Mouse (Mus musculus) forebrain, embryonic 13.5 days (tissue): ENCODE results near the gene Dusp10. TPM values are rescaled to one million over a fixed set of nuclear protein-coding genes. Genes with fewer than 3 reads are reported as not detected.

Experiments
- ATAC-seq: fragments of 200-750 bp; cut with Nextera tagmentation; 2 replicates; pipeline ENCODE4 v1.8.0; 2017
- H3K27ac ChIP-seq: fragments of 300-500 bp; sonication (generic); 2 replicates; pipeline ENCODE4 v1.5.1; 2015; ENCODE audit warnings: inconsistent platforms, mild to moderate bottlenecking, moderate library complexity
- H3K27me3 ChIP-seq: fragments of 300-500 bp; sonication (generic); 2 replicates; pipeline ENCODE4 v1.6.1; 2015; ENCODE audit warnings: mild to moderate bottlenecking, inconsistent platforms
- H3K36me3 ChIP-seq: fragments of 300-500 bp; sonication (generic); 2 replicates; pipeline ENCODE4 v1.6.1; 2015; ENCODE audit warnings: mild to moderate bottlenecking, inconsistent platforms; ENCODE audit not compliant: poor library complexity, severe bottlenecking
- H3K4me1 ChIP-seq: fragments of 300-500 bp; sonication (generic); 2 replicates; pipeline ENCODE4 v1.6.1; 2015; ENCODE audit warnings: inconsistent platforms
- H3K4me2 ChIP-seq: fragments of 300-500 bp; sonication (generic); 2 replicates; pipeline ENCODE4 v1.6.1; 2015; ENCODE audit warnings: inconsistent platforms, mild to moderate bottlenecking, moderate library complexity
- H3K4me3 ChIP-seq: fragments of 300-500 bp; sonication (generic); 2 replicates; pipeline ENCODE4 v1.5.1; 2015; ENCODE audit warnings: mild to moderate bottlenecking, inconsistent platforms
- H3K9ac ChIP-seq: fragments of 300-500 bp; sonication (generic); 2 replicates; pipeline ENCODE4 v1.6.1; 2015; ENCODE audit warnings: mild to moderate bottlenecking, inconsistent platforms
- H3K9me3 ChIP-seq: fragments of 300-500 bp; sonication (generic); replicated peaks from 2 replicates; pipeline ENCODE4 v1.6.1; 2016; ENCODE audit warnings: inconsistent platforms
- WGBS: fragments of 180-500 bp; shearing (Covaris S2); methylation state at CpG from one replicate; pipeline ENCODE4 v1.1.7; 2015; 5-methylcytosine and 5-hydroxymethylcytosine counted together
- polyA plus RNA-seq: library from polyadenylated mRNA; unstranded; fragments of >200 nt; fragmentation: Nextera tagmentation; extraction: Ambion mirVana; gene quantifications from 2 replicates; pipeline ENCODE4 v1.2.1, GENCODE M21; 2015

Dusp10 gene
- polyA plus RNA-seq, 1 experiment from 2014 or later: 9.7 TPM

DNA sequence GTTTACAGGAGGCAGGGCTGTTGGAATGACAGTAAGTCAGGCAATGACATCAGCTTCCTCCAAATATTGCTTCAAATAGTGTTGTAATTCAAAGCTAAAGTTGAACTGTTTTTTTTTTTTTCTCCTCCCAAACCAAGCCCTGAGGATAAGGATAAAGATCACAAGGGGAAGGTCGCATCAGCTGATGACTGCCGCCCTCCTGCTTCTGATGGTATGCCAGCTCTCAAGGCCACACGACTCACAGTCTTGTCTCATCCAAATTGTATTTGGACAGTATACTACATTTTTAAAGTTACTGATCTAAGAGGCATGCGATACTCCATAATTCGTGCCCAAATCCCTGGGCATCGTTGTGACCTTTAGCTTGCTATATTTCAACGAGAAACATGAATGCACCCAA is 70.1 kb downstream of the Dusp10 start:
- Histone ChIP-seq H3K4me3 (no peak overlapping the region), H3K4me2 (no peak overlapping the region)

DNA sequence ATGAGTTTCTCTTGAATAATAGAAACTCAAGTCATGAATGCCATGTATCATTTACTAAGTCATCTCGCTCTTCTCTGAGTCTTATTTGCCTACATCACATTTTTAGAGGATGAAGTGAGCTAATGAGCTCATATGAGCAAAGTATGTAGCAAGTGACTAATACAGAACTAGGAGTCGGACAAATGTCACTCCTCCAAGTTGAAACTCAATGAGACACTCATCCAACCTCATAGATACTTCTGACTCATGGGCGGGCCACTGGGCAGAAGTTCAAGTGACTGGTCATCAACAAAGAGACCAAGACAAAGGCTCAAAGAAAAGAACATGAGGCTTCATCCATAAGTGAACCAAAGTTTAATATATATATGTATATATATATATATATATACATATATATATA is 71.9 kb downstream of the Dusp10 start:
- Histone ChIP-seq H3K36me3 (no peaks in the 10 kb centered on the region), H3K27ac (no peak overlapping the region), H3K4me1 (peaks cover under 1% of the 10 kb centered on the region; the same call in 1 of the 2 replicates), H3K9ac (no peak overlapping the region), H3K27me3 (no peaks in the 10 kb centered on the region), H3K4me3 (no peak overlapping the region), H3K9me3 (no peaks in the 10 kb centered on the region), H3K4me2 (no peak overlapping the region)
- no peak for ATAC-seq
- 92% methylated on average over 3 of the region's 3 CpGs for WGBS

More for the DNA sequence above, 70.1 kb downstream of the Dusp10 start:
- H3K9ac ChIP-seq: no peak overlapping the region
- no peaks in the 10 kb centered on the region for H3K9me3 ChIP-seq
- no peaks in the 10 kb centered on the region for H3K4me1 ChIP-seq
- no peak overlapping the region for H3K27ac ChIP-seq
- WGBS: 91% methylated on average over 7 of the region's 7 CpGs
- no peaks in the 10 kb centered on the region for H3K36me3 ChIP-seq
- H3K27me3 ChIP-seq: no peaks in the 10 kb centered on the region
- no peak for ATAC-seq

DNA sequence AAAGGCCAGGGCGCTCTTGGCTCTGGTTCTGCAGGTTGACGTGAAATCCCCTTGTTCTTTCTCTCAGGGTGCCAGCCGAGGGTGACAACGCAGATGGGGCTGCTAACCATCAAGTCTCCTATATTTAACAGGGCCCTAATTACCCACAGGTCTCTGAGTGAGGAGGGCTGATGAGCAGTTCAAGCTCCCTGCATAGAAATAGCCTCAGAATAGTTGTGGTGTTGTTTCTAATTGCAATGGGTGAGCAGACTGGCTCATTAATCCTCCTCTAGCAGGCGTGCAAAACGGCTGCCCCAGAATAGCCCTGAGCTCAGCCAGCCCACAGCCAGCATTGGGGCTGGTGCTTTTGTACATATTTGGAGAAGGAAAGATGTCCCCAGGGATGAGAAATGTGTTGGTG is 77.4 kb downstream of the Dusp10 start:
- H3K27ac ChIP-seq: peak overlapping the region; percentile 42
- peak; percentile 85 for ATAC-seq

DNA sequence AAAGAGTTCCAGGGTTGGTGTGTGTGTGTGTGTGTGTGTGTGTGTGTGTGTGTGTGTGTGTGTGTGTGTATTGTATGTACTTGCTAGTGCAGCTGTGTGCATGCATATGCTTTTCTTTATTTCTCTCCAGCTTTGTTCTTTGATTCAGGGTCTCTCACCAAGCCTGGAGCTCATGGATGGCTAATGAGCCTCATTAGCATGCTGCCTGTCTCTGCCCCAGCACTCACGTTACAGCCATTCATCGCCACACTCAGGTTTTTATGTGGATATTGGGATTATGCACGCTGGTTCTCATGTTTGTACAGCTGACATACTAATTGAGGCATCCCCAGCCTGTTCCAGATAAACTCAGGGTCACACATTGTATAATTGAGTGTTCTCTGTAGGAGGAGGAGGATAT is 81.8 kb downstream of the Dusp10 start:
- Histone ChIP-seq H3K27me3 (no peaks in the 10 kb centered on the region), H3K4me1 (peaks cover 15% of the 10 kb centered on the region), H3K9ac (no peak overlapping the region), H3K4me3 (no peak overlapping the region), H3K27ac (no peak overlapping the region), H3K36me3 (no peaks in the 10 kb centered on the region), H3K4me2 (no peak overlapping the region), H3K9me3 (no peaks in the 10 kb centered on the region)
- no peak for ATAC-seq
- 19% methylated on average over 3 of the region's 3 CpGs for WGBS

More for the DNA sequence above, 77.4 kb downstream of the Dusp10 start:
- Histone ChIP-seq H3K27me3 (no peaks in the 10 kb centered on the region), H3K9ac (no peak overlapping the region), H3K36me3 (no peaks in the 10 kb centered on the region), H3K4me2 (no peak overlapping the region), H3K4me3 (no peak overlapping the region), H3K9me3 (no peaks in the 10 kb centered on the region), H3K4me1 (peaks cover 15% of the 10 kb centered on the region)
- 29% methylated on average over 6 of the region's 6 CpGs for WGBS

DNA sequence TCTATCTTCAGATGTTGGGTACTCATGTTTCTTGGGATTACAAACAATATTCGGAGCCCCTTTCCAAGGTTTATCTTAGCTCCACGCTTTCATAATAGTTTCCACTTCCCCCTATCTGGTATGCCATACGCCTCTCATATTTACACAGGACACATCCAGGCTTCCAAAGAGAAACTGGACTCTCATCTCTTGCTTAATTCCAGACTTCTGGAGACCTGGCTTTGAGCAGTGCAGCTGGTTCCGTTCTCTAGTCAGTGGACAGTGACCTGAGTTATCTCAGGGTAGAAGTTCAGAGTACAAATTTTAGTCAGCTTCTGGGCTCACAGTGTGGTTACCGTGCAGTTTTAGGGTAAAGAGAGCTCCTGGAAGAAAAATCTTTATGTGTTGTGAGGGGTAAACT is 87.3 kb downstream of the Dusp10 start:
- no peaks in the 10 kb centered on the region for H3K9me3 ChIP-seq
- no peaks in the 10 kb centered on the region for H3K4me1 ChIP-seq
- no peak for ATAC-seq
- no peaks in the 10 kb centered on the region for H3K36me3 ChIP-seq
- no peak overlapping the region for H3K9ac ChIP-seq
- no peak overlapping the region for H3K4me2 ChIP-seq
- WGBS: 94% methylated on average over 5 of the region's 5 CpGs
- no peaks in the 10 kb centered on the region for H3K27me3 ChIP-seq
- H3K4me3 ChIP-seq: no peak overlapping the region
- no peak overlapping the region for H3K27ac ChIP-seq

DNA sequence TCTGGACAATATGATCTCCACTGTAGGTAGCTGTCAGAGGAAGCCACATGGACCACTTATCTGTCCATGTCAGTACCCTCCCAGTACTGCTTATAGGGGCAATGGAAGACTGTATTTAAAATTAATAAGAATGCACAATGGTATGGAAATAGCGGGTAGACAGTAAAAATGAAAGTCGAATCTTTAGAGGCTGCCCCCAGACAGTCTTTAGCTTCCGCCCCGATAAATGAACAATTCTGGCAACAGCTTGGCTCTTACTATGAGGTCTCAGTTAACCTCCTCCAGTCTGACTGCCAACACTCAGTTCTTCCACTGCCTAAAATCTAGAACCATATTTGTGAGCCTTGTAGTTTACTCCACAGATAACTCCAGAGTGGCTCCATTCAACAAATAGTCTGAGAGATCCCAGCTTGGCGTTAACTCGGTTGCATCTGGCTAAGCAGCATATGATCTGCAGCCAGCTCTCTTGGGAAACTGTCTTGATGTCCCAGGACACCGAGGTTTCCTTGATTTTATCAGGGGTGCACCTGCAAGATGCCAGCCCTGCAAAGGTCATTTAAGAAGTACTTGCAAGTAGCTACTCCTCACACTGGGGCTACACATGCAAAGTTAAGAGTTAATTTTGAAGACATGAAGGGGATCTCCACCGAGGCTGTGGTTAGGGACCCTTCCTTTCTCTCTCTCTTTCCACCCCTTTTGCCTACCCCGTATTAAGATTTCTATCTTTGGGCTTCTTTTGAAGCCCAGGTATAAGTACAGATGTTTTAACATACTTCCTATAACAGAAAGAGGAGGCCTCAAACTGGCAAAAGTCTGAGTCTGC is 88.0 kb downstream of the Dusp10 start:
- no peaks in the 10 kb centered on the region for H3K4me1 ChIP-seq
- H3K36me3 ChIP-seq: no peaks in the 10 kb centered on the region
- no peak overlapping the region for H3K9ac ChIP-seq
- H3K27ac ChIP-seq: no peak overlapping the region
- no peak overlapping the region for H3K4me3 ChIP-seq
- H3K9me3 ChIP-seq: no peaks in the 10 kb centered on the region
- H3K4me2 ChIP-seq: no peak overlapping the region
- whole genome bisulfite sequencing: 92% methylated on average over 9 of the region's 9 CpGs
- no peak for ATAC-seq
- H3K27me3 ChIP-seq: no peaks in the 10 kb centered on the region

DNA sequence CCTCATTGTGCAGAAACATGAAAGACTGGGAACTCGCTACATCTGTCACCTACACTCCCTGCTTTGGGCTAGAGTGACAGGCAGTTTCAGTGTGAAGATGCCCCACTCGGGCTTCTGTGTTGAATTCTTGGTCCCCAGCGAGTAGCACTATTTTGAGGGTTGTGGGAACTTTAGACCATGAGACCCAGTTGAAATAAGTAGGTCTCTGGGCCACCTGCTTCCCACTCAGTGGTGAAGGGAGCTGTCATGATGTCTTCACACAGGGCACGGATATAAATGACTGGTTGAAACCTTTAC is 88.6 kb downstream of the Dusp10 start:
- no peaks in the 10 kb centered on the region for H3K36me3 ChIP-seq
- no peaks in the 10 kb centered on the region for H3K9me3 ChIP-seq
- no peak overlapping the region for H3K27ac ChIP-seq
- no peak for ATAC-seq
- no peak overlapping the region for H3K4me3 ChIP-seq
- H3K9ac ChIP-seq: no peak overlapping the region
- H3K4me1 ChIP-seq: no peaks in the 10 kb centered on the region
- no peak overlapping the region for H3K4me2 ChIP-seq
- no peaks in the 10 kb centered on the region for H3K27me3 ChIP-seq
- 85% methylated on average over 4 of the region's 4 CpGs for WGBS

DNA sequence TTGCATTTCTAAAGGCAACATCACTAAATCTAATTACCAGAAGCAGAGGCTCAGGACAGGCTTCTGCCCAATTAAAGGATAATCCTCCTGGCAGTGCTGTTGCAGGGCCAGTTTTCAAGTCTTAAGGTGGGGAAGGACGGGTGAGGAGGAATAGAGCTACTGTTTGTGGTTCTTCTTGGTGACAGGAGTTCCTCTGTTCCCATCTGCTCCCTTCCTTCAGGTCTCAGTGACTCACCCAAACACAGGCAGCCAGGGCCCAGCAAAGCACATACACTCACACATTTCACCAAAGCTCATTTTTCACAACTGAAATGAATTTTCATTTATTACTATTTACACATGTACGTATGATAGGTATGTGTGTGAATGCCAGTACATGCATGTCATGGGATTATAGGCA is 93.7 kb downstream of the Dusp10 start:
- H3K36me3 ChIP-seq: no peaks in the 10 kb centered on the region
- no peak overlapping the region for H3K4me2 ChIP-seq
- no peak for ATAC-seq
- H3K9ac ChIP-seq: no peak overlapping the region
- no peak overlapping the region for H3K27ac ChIP-seq
- no peaks in the 10 kb centered on the region for H3K27me3 ChIP-seq
- no peaks in the 10 kb centered on the region for H3K9me3 ChIP-seq
- 50% methylated on average over 2 of the region's 2 CpGs for WGBS
- no peaks in the 10 kb centered on the region for H3K4me1 ChIP-seq
- no peak overlapping the region for H3K4me3 ChIP-seq

DNA sequence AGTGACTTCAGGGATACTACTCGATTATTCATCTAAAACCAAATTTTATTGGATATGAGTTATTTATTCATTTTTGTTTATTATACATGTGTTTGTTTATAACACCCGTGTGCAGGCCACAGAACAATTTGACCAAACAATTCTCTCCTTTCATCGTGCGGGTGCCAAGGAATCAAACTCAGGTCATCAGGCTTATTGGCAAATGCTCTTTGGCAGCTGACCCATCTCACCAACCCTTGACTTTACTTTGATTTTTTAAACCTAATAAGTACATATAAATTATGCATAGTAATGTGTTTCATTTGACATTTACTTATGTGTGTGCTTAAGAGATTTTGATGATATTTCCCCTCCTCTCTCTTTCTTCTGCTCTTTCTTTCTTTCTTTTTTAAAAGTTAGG is 94.3 kb downstream of the Dusp10 start:
- no peak overlapping the region for H3K4me3 ChIP-seq
- no peak overlapping the region for H3K9ac ChIP-seq
- no peaks in the 10 kb centered on the region for H3K36me3 ChIP-seq
- no peak overlapping the region for H3K27ac ChIP-seq
- no peak for ATAC-seq
- no peaks in the 10 kb centered on the region for H3K4me1 ChIP-seq
- H3K27me3 ChIP-seq: no peaks in the 10 kb centered on the region
- H3K4me2 ChIP-seq: no peak overlapping the region
- WGBS: 86% methylated on average over 4 of the region's 4 CpGs
- H3K9me3 ChIP-seq: no peaks in the 10 kb centered on the region

DNA sequence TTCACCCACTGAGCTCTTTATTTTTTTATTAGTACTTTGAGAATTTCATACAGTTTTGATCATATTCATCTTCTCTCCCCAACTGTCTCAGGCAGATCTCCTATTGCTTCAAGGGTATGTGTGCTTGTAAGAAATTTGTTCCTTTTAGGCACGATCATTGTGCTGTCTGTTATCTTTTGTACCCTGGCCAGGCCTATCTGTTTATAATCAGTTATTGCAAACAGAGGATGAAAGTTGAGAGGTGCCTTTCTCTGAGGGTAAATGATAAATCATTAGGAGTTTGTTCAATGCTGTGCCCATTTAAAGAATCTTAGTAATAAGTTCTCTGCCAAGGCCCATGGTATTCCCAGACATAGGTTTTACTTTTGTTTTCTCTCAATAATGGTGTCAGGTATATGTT is 95.2 kb downstream of the Dusp10 start:
- Histone ChIP-seq H3K4me2 (no peak overlapping the region), H3K4me3 (no peak overlapping the region), H3K4me1 (no peaks in the 10 kb centered on the region), H3K27me3 (no peaks in the 10 kb centered on the region), H3K9me3 (no peaks in the 10 kb centered on the region), H3K36me3 (no peaks in the 10 kb centered on the region), H3K27ac (no peak overlapping the region), H3K9ac (no peak overlapping the region)
- WGBS: 95% methylated on average over 1 of the region's 1 CpGs
- ATAC-seq: no peak

DNA sequence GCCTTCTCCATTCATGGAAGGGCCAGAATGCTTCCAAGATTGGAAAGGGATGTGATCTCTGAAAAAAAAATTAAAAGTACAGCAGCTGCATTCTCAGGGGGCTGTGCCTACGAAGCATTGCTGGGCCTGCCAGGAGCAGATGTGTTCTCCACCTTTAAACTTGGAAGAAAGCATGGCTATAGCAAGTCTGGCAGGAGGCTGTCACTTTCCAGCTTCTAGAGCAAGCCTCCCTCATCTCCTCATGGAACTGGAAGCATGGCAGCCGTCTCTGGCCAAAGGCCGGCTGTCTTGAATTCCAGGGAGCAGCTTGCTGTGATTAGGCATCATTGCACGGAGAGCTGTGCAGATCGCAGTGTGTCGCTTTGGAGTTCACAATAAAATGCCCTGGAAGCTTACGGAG is 104.5 kb downstream of the Dusp10 start:
- Histone ChIP-seq H3K4me2 (no peak overlapping the region), H3K9me3 (no peaks in the 10 kb centered on the region), H3K4me1 (no peaks in the 10 kb centered on the region), H3K36me3 (no peaks in the 10 kb centered on the region), H3K27me3 (no peaks in the 10 kb centered on the region), H3K4me3 (no peak overlapping the region), H3K9ac (no peak overlapping the region), H3K27ac (no peak overlapping the region)
- no peak for ATAC-seq
- WGBS: 86% methylated on average over 7 of the region's 7 CpGs

DNA sequence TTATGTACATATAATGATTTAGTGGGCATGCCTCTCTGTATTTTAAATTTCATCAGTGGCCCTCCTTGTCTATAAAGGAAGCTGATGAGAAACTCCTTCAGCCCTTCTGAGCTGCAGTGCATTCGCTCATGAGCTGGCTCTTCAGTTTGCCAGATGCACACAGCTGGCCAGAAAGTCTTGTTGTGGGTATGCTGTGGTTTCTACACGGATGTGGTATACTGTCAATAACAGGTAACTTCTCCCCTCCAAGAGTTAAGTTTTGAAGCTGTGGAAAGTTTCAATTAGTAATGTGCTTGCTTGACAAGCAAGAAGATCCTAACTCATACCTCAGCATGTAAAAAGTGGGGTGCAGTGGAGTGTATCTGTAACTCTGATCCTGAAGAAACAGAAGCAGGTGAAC is 104.9 kb downstream of the Dusp10 start:
- H3K4me1 ChIP-seq: no peaks in the 10 kb centered on the region
- H3K9ac ChIP-seq: no peak overlapping the region
- H3K9me3 ChIP-seq: no peaks in the 10 kb centered on the region
- WGBS: 90% methylated on average over 2 of the region's 2 CpGs
- H3K4me2 ChIP-seq: no peak overlapping the region
- no peak overlapping the region for H3K27ac ChIP-seq
- no peak overlapping the region for H3K4me3 ChIP-seq
- no peaks in the 10 kb centered on the region for H3K36me3 ChIP-seq
- no peak for ATAC-seq
- H3K27me3 ChIP-seq: no peaks in the 10 kb centered on the region

DNA sequence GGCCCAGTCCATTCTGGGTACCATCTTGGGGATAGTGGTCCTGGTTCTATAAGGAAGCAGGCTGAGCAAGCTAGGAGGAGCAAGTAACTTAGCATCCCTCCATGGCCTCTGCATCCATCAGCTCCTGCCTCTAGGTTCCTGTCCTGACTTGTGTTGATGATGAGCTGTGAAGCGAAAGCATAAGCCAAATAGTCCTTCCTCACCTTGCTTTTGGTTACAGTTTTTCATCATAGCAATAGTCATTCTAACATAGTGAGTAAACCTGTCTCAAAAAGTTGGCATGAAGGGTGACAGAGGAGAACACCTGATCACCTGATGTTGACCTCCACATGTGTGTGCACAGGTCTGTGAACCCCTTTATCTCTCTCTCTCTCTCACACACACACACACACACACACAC is 105.5 kb downstream of the Dusp10 start:
- no peak for ATAC-seq
- Histone ChIP-seq H3K4me3 (no peak overlapping the region), H3K4me1 (no peaks in the 10 kb centered on the region), H3K36me3 (no peaks in the 10 kb centered on the region), H3K9ac (no peak overlapping the region), H3K9me3 (no peaks in the 10 kb centered on the region), H3K27me3 (no peaks in the 10 kb centered on the region), H3K4me2 (no peak overlapping the region), H3K27ac (no peak overlapping the region)
- 78% methylated on average over 1 of the region's 1 CpGs for WGBS
